Mouse (Mus musculus): Measurements from ENCODE around the gene Slit3.

DNA sequence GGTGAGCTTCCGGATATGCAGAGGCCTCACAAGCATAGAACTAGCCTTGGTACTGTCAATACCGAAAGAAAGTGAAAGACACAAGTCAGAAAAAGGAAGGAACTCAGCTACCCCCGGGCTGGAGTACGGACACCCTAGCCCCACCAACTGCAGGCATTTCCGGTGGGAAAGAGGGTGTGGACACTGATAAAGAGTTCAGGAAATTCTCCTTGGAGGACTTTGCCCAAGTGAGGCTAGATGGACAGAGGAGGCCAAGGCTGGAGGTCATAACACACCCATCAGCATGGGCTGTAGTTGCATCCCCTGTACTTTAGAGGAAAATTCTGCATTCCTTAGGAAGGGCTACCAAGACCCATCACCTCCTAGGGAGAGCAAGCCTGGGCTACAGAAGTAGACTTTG lies 511.2 kb downstream of the Slit3 start:
- TF ChIP-seq CTCF (IDR thresholded peaks at IDR 0.05; ENCODE audit: borderline replicate concordance, control insufficient read depth, extremely low read depth, insufficient read depth, low read length, poor library complexity) = no peak
- no peak for TF ChIP-seq POLR2A (IDR thresholded peaks at IDR 0.05; ENCODE audit: control insufficient read depth, extremely low read depth, insufficient read depth, low read length, poor library complexity)

Data from thymus, adult 2 months (tissue).